Comparison of ENCODE assay signal across 8 mouse cellular contexts in the genomic region with DNA sequence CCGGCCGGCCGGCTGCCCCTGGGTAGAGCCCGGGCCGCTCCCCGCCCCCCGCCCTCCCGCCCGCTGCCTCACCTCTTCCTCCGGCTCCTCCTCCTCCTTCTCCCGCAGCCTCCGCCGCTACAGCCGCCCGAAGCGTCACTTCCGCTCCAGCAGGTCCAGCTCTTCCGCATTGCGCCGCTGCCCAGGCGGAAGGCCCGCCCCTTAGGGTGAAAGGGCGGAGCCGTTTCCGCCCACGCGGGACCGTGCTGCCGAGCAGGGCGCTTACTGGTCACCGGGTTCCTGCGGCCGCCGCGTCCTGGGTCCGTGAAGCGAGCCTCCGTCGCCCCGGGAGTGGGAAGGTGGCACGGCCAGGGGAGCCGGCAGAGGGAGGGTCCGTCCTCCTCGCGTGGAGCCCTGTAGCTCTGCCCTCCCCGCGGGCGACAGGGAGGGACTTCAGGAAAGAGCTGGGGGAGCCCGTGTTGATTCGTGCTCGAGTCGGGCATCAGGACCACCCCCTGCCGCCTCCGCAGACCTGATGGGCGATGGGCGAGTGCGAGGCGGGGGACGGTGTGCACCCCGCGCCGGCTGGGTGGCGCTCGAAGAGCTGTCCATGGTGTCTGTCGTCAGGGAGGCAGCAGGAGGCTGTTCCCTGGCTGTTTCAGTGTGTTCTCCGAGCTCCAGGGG. TPM values are rescaled to one million over a fixed set of nuclear protein-coding genes. Genes with fewer than 3 reads are reported as not detected.
DNase-seq lines count a peak whose midpoint lies in the region; ATAC-seq lines count a peak whose summit lies in the region.

Gene Synj1 (minus strand): TSS at position 288 of the 663 bp plus-strand sequence.

- H3K27me3 ChIP-seq in hindbrain, embryonic 15.5 days = no peaks in the 10 kb centered on the region

- peaks cover 28% of the 10 kb centered on the region for H3K36me3 ChIP-seq in hindbrain, embryonic 15.5 days

- peak within 1 kb of the TSS; percentile 93 for H3K27ac ChIP-seq in hindbrain, embryonic 15.5 days (replicated peaks)

- peak within 1 kb of the TSS; percentile 73 for H3K4me2 ChIP-seq in hindbrain, embryonic 15.5 days

- under 1% methylated on average over 61 of the region's 66 CpGs for WGBS in hindbrain, embryonic 15.5 days

- DNase-seq in R1 (ENCODE audit: low read depth, low spot score) = peak; percentile 91
- peak; percentile 95 for DNase-seq in cerebellum, postnatal 25 days
- DNase-seq in frontal cortex, postnatal 36 days (ENCODE audit: low spot score in 2 of 2) = peak; percentile 92 to 93
- DNase-seq in left cerebral cortex, adult 11 months (ENCODE audit: low spot score) = peak; percentile 90
- peak; percentile 92 to 96 for DNase-seq in lung, postnatal 4 days
- peak; percentile 92 for DNase-seq in retina, postnatal 7 days (ENCODE audit: low read depth, low spot score)
- DNase-seq in urinary bladder, adult 2 months (ENCODE audit: low spot score) = peak; percentile 87

- peaks cover 27% of the 10 kb centered on the region for H3K4me1 ChIP-seq in hindbrain, embryonic 15.5 days (replicated peaks)

- ATAC-seq in hindbrain, embryonic 15.5 days (ENCODE audit: low FRiP score, low read depth) = peak; percentile 96

- peak within 1 kb of the TSS; percentile 73 for H3K9ac ChIP-seq in hindbrain, embryonic 15.5 days

- no peaks in the 10 kb centered on the region for H3K9me3 ChIP-seq in hindbrain, embryonic 15.5 days

- peak within 1 kb of the TSS; percentile 73 for H3K4me3 ChIP-seq in hindbrain, embryonic 15.5 days

RNA-seq across cellular contexts. Expression of gene Synj1, which starts in this region (rescaled TPM):
- 48.3 and 52.8 TPM in 2 replicates for polyA plus RNA-seq in hindbrain, embryonic 15.5 days (2015; fragmentation: Nextera tagmentation; extraction: Ambion mirVana)
- polyA plus RNA-seq in urinary bladder, adult 2 months (2012; rRNA removed) = 21.3 and 23.6 TPM in 2 replicates

Comparison
In these comparisons a context has a peak if more than half of its experiments do, and no peak if none do; other contexts are left out.
1. Peak in every context shown above with its lines: DNase-seq, ATAC-seq, H3K4me3 ChIP-seq and H3K27ac ChIP-seq.